Comparison of ENCODE assay signal across 8 mouse cellular contexts in the genomic region with DNA sequence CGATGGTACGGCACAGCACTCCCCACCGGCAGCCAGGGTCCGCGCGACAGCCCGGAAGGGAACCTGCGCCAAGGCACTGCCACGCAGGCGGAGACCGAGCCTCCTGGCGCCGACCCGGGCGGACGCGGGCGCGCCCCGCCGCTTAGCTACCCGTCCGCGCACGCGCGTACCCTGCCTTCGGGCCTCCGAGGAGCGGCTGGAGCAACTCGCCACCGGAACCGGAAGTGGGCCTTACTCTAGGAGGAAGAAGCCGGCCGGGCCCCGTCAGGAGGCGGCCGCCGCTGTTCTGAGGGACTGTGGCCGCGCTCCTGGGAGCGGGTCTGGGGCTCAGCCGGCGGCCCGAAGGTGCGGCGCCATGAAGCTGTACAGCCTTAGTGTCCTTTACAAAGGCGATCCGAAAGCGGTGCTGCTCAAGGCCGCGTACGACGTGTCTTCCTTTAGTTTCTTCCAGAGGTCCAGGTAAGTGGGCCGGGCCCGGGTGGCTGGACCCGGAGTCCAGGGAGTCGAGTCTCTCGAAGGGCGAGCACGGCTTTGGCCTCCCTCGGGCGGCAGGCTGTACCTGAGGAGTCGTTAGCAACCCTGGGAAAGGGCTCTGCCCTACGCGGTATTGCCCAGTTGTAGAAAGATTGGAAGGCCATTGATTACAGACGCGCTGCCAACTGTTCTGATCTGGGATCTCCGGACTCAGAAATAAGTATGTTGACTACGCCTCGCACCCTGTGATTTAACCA. TPM values are rescaled to one million over a fixed set of nuclear protein-coding genes. Genes with fewer than 3 reads are reported as not detected.
DNase-seq lines count a peak whose midpoint lies in the region; ATAC-seq and TF ChIP-seq lines count a peak whose summit lies in the region.

A gene (plus strand): TSS at position 148 of the 731 bp plus-strand sequence.

- peak; percentile 77 for TF ChIP-seq POLR2A in cortical plate, adult 2 months (IDR thresholded peaks at IDR 0.05; ENCODE audit: extremely low read depth, insufficient read depth, low read length)

- peaks cover 31% of the 10 kb centered on the region for H3K36me3 ChIP-seq in megakaryocyte, embryonic 14.5 days (replicated peaks; ENCODE audit: low read length)

- H3K9me3 ChIP-seq in megakaryocyte, embryonic 14.5 days = no peaks in the 10 kb centered on the region

- peak; percentile 78 for ATAC-seq in activated CD4-positive, CD25-positive, alpha-beta regulatory T cell, adult 4 months

- peak; percentile 93 to 96 for DNase-seq in gastrocnemius, adult 8-10 months (ENCODE audit: low spot score in 2 of 2)
- DNase-seq in hindlimb bud, embryonic 11.5 days (ENCODE audit: extremely low spot score, low read depth, low spot score) = peak; percentile 79
- DNase-seq in left cerebral cortex, adult 8-10 months (ENCODE audit: low spot score in 2 of 2) = peak; percentile 84 to 93
- peak; percentile 96 to 97 for DNase-seq in right cerebral cortex, postnatal 10 days (ENCODE audit: low spot score in 2 of 2)
- peak; percentile 96 for DNase-seq in urinary bladder, postnatal 25 days (ENCODE audit: low spot score)

- no peaks in the 10 kb centered on the region for H3K27me3 ChIP-seq in megakaryocyte, embryonic 14.5 days (replicated peaks)

- peak within 1 kb of the TSS; percentile 93 for H3K4me3 ChIP-seq in cortical plate, adult 2 months (ENCODE audit: insufficient read depth, low read length)
- H3K4me3 ChIP-seq in megakaryocyte, embryonic 14.5 days (replicated peaks) = peak within 1 kb of the TSS; percentile 93

- H3K4me1 ChIP-seq in cortical plate, adult 2 months (ENCODE audit: control insufficient read depth, insufficient read depth, low read length) = peaks cover 7% of the 10 kb centered on the region
- H3K4me1 ChIP-seq in megakaryocyte, embryonic 14.5 days = peaks cover 48% of the 10 kb centered on the region

- peak within 1 kb of the TSS; percentile 91 for H3K27ac ChIP-seq in cortical plate, adult 2 months (ENCODE audit: insufficient read depth, low read length)

- TF ChIP-seq CTCF in cortical plate, adult 2 months (IDR thresholded peaks at IDR 0.05; ENCODE audit: extremely low read depth, insufficient read depth, low read length) = no peak

RNA-seq across cellular contexts. Expression of the gene that starts here (rescaled TPM):
- 10 to 100 TPM; 25.6 to 26.7 TPM for polyA plus RNA-seq in activated CD4-positive, CD25-positive, alpha-beta regulatory T cell, adult 4 months (2017; shearing (Covaris generic))
- polyA plus RNA-seq in cortical plate, adult 2 months (2012; rRNA removed) = 64.7 and 65.3 TPM in 2 replicates
- total RNA-seq in gastrocnemius, adult 8-10 months (2022) = 10 to 100 TPM; 40.4 to 47.2 (median 42.3) TPM
- total RNA-seq in left cerebral cortex, adult 8-10 months (2022) = 10 to 100 TPM; 77.3 to 84.9 (median 82.7) TPM
- polyA plus RNA-seq in megakaryocyte, embryonic 14.5 days (2012; ENCODE audit: insufficient read depth, low replicate concordance) = 3.9 and 8.8 TPM in 2 replicates

Comparison
In these comparisons a context has a peak if more than half of its experiments do, and no peak if none do; other contexts are left out.
1. Peak in every context shown above with its lines: DNase-seq, ATAC-seq, H3K4me3 ChIP-seq and H3K27ac ChIP-seq.